Mouse (Mus musculus) cerebral cortex, adult 2 months (tissue): ENCODE data around the gene Paqr8.

Source experiments
- WGBS: fragments of 180-500 bp; shearing (Covaris S2); methylation state at CpG from one replicate; pipeline ENCODE4 v1.1.7; 2018; 5-methylcytosine and 5-hydroxymethylcytosine counted together

Gene Paqr8

GRCm38 (mm10) chr1:20912527-20913171 lies 22.2 kb downstream of the Paqr8 start:
- 64% methylated on average over 13 of the region's 13 CpGs for WGBS

GRCm38 (mm10) chr1:20914769-20915168 lies 24.4 kb downstream of the Paqr8 start:
- 93% methylated on average over 3 of the region's 3 CpGs for WGBS

GRCm38 (mm10) chr1:20915608-20916007 lies 25.2 kb downstream of the Paqr8 start:
- WGBS = 82% methylated on average over 5 of the region's 5 CpGs

- WGBS = 80% methylated on average over 6 of the region's 6 CpGs
These were observed 27.2 kb downstream of the Paqr8 start for GRCm38 (mm10) chr1:20917496-20918050.

- 67% methylated on average over 2 of the region's 2 CpGs for WGBS
These were observed 29.3 kb downstream of the Paqr8 start for GRCm38 (mm10) chr1:20919728-20920127.

- 62% methylated on average over 10 of the region's 10 CpGs for WGBS
These were observed 30.7 kb downstream of the Paqr8 start for GRCm38 (mm10) chr1:20921081-20921528.

- WGBS = 21% methylated on average over 11 of the region's 11 CpGs
These were observed 32.4 kb downstream of the Paqr8 start for GRCm38 (mm10) chr1:20922612-20923399.

- WGBS = 88% methylated on average over 7 of the region's 7 CpGs
These were observed 34.9 kb downstream of the Paqr8 start for GRCm38 (mm10) chr1:20925324-20925723.

GRCm38 (mm10) chr1:20925926-20926325 lies 35.5 kb downstream of the Paqr8 start:
- 60% methylated on average over 4 of the region's 4 CpGs for WGBS

GRCm38 (mm10) chr1:20926376-20926775 lies 36.0 kb downstream of the Paqr8 start:
- WGBS = 74% methylated on average over 4 of the region's 4 CpGs

- 83% methylated on average over 4 of the region's 4 CpGs for WGBS
These were observed 38.1 kb downstream of the Paqr8 start for GRCm38 (mm10) chr1:20928487-20928886.

GRCm38 (mm10) chr1:20933457-20933856 lies 43.1 kb downstream of the Paqr8 start:
- 17% methylated on average over 7 of the region's 7 CpGs for WGBS

GRCm38 (mm10) chr1:20935106-20935505 lies 44.7 kb downstream of the Paqr8 start:
- WGBS = 66% methylated on average over 22 of the region's 22 CpGs

- WGBS = 15% methylated on average over 3 of the region's 3 CpGs
These were observed 48.6 kb downstream of the Paqr8 start for GRCm38 (mm10) chr1:20939046-20939445.

- 78% methylated on average over 16 of the region's 16 CpGs for WGBS
These were observed 49.7 kb downstream of the Paqr8 start for GRCm38 (mm10) chr1:20940151-20940550.

- WGBS = 10% methylated on average over 2 of the region's 2 CpGs
These were observed 50.9 kb downstream of the Paqr8 start for GRCm38 (mm10) chr1:20941322-20941721.

- 67% methylated on average over 7 of the region's 7 CpGs for WGBS
These were observed 51.5 kb downstream of the Paqr8 start for GRCm38 (mm10) chr1:20941857-20942256.

GRCm38 (mm10) chr1:20943016-20943415 lies 52.6 kb downstream of the Paqr8 start:
- 100% methylated on average over 2 of the region's 2 CpGs for WGBS

- WGBS = 0% methylated on average over 23 of the region's 23 CpGs
These were observed 60.9 kb downstream of the Paqr8 start, which contains the start of gene Efhc1 for GRCm38 (mm10) chr1:20951300-20951763. Efhc1 (plus strand) TSS chr1:20951626.

- 5% methylated on average over 16 of the region's 16 CpGs for WGBS
These were observed 61.4 kb downstream of the Paqr8 start for GRCm38 (mm10) chr1:20951799-20952198.

GRCm38 (mm10) chr1:20954876-20955275 lies 64.5 kb downstream of the Paqr8 start:
- WGBS = 79% methylated on average over 3 of the region's 3 CpGs

GRCm38 (mm10) chr1:20969642-20970041 lies 79.2 kb downstream of the Paqr8 start:
- WGBS = 81% methylated on average over 2 of the region's 2 CpGs

GRCm38 (mm10) chr1:20973389-20973788 lies 83.0 kb downstream of the Paqr8 start:
- 96% methylated on average over 6 of the region's 6 CpGs for WGBS
